Mouse (Mus musculus): ENCODE data around the gene Ankle1. TPM values are rescaled to one million over a fixed set of nuclear protein-coding genes. Genes with fewer than 3 reads are reported as not detected.
"Not testable (repeated sequence)": the region's sequence is repeated elsewhere in the genome, so short reads cannot be mapped to it uniquely, and the experiment has no call there.

The Ankle1 gene
- polyA plus RNA-seq, 1 experiment from 2014 or later: 7.9 TPM

DNA sequence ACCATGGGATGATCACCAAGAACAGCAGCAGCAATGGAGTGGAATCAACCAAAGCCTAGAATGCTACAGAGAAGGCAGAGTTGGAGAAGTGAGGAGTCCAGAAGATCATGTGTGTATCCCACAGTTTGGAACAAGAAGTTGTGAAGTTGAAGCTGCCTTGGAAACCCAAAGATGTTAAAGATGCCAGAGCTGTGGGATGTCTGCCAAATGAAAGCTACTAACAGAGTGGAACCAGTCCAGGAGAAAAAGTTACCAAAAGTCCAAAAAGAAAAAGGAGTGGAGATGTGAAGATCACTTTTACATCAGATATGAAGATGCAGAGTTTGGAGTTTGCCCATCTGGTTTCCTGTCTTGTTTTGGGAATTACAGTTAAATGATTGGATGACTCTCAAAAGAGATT lies 16.3 kb downstream of the Ankle1 start:
- no peaks in the 10 kb centered on the region for H3K4me1 ChIP-seq (replicated peaks; ENCODE audit: insufficient read depth, low read length)
- H3K36me3 ChIP-seq (ENCODE audit: insufficient read depth, low read length): no peaks in the 10 kb centered on the region
- no peak overlapping the region for H3K4me2 ChIP-seq (ENCODE audit: low read length)
- no peak overlapping the region for H3K27ac ChIP-seq
- no peaks in the 10 kb centered on the region for H3K27me3 ChIP-seq (ENCODE audit: insufficient read depth, low read length)
- no peak for DNase-seq (ENCODE audit: low spot score)
- H3K9me3 ChIP-seq (replicated peaks; ENCODE audit: low read length): no peaks in the 10 kb centered on the region
- no peak overlapping the region for H3K4me3 ChIP-seq (replicated peaks; ENCODE audit: low read depth, low read length)
- TF ChIP-seq CTCF (IDR thresholded peaks at IDR 0.05; ENCODE audit: low read depth): no peak
- ATAC-seq (replicated peaks; ENCODE audit: low FRiP score, low read depth): no peak
- no peak overlapping the region for H3K9ac ChIP-seq (ENCODE audit: low read depth, low read length)

DNA sequence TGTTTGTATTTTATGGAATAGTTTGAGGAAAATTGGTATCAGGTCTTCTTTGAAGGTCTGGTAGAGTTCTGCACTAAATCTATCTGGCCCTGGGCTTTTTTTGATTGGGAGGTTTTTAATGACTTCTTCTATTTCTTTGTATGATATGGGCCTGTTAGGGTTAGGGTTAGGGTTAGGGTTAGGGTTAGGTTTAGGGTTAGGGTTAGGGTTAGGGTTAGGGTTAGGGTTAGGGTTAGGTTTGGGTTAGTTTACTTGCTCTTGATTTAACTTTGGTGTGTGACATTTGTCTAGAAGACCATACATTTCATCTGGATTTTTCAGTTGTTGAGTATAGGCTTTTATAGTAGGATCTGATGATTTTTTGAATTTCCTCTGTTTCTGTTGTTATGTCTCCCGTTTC lies 27.1 kb downstream of the Ankle1 start:
- not testable (repeated sequence) for H3K9me3 ChIP-seq (replicated peaks; ENCODE audit: low read length); H3K4me2 ChIP-seq (ENCODE audit: low read length); H3K27me3 ChIP-seq (ENCODE audit: insufficient read depth, low read length); H3K27ac ChIP-seq; H3K9ac ChIP-seq (ENCODE audit: low read depth, low read length); H3K4me1 ChIP-seq (replicated peaks; ENCODE audit: insufficient read depth, low read length); H3K36me3 ChIP-seq (ENCODE audit: insufficient read depth, low read length); ATAC-seq (replicated peaks; ENCODE audit: low FRiP score, low read depth); DNase-seq (ENCODE audit: low spot score); H3K4me3 ChIP-seq (replicated peaks; ENCODE audit: low read depth, low read length)
- WGBS: 73% methylated on average over 1 of the region's 1 CpGs

DNA sequence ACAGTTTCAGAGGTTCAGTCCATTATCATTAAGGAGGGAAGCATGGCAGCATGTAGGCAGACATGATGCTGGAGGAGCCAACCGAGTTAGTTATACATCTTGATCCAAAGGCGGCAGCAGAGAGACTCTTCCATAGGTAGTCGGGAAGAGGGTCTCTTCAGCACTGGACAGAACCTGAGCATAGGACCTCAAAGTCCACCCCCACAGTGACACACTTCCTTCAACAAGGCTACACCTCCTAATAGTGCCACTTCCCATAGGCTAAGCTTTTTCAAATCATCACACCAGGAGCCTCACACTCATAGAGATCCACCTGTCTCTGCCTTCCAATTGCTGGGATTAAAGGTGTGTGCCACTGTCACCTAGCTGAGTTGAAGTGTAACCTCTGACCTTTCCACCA lies 31.2 kb downstream of the Ankle1 start:
- ATAC-seq (replicated peaks; ENCODE audit: low FRiP score, low read depth) (no peak), DNase-seq (ENCODE audit: low spot score) (no peak)
- 59% methylated on average over 3 of the region's 3 CpGs for WGBS
- H3K4me1 ChIP-seq (replicated peaks; ENCODE audit: insufficient read depth, low read length): no peaks in the 10 kb centered on the region
- no peak for TF ChIP-seq CTCF (IDR thresholded peaks at IDR 0.05; ENCODE audit: low read depth)
- no peaks in the 10 kb centered on the region for H3K36me3 ChIP-seq (ENCODE audit: insufficient read depth, low read length)
- no peak overlapping the region for H3K9ac ChIP-seq (ENCODE audit: low read depth, low read length)
- H3K27ac ChIP-seq: no peak overlapping the region
- H3K27me3 ChIP-seq (ENCODE audit: insufficient read depth, low read length): no peaks in the 10 kb centered on the region
- H3K4me3 ChIP-seq (replicated peaks; ENCODE audit: low read depth, low read length): no peak overlapping the region
- H3K9me3 ChIP-seq (replicated peaks; ENCODE audit: low read length): 0 out of 2 replicates have a peak, but pooled peaks cover 4% of the 10 kb centered on the region
- H3K4me2 ChIP-seq (ENCODE audit: low read length): no peak overlapping the region

DNA sequence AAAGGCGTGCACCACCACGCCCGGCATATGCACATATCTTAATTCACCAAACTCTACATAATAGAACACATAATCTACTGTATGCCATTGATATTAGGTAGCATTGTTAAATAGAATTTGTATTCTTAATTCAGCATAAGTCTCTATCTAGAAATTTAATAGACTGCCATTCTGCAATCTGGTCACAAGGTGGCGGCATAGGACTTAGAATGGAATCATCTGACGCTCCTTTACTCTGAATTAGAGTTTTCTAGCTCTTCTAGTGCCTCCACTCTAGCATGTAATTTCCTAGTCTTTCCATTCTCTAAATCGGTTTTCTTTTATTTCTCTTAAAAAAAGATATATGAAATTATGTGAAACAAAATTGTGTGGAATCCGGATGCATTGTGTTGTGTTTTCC lies 35.6 kb downstream of the Ankle1 start:
- Histone ChIP-seq H3K4me3 (replicated peaks; ENCODE audit: low read depth, low read length) (no peak overlapping the region), H3K27me3 (ENCODE audit: insufficient read depth, low read length) (no peaks in the 10 kb centered on the region), H3K36me3 (ENCODE audit: insufficient read depth, low read length) (no peaks in the 10 kb centered on the region), H3K9me3 (replicated peaks; ENCODE audit: low read length) (no peaks in the 10 kb centered on the region), H3K4me1 (replicated peaks; ENCODE audit: insufficient read depth, low read length) (no peaks in the 10 kb centered on the region), H3K27ac (no peak overlapping the region), H3K4me2 (ENCODE audit: low read length) (no peak overlapping the region), H3K9ac (ENCODE audit: low read depth, low read length) (no peak overlapping the region)
- DNase-seq (ENCODE audit: low spot score) (peak; percentile 94), ATAC-seq (replicated peaks; ENCODE audit: low FRiP score, low read depth) (no peak)
- peak; percentile 92 for TF ChIP-seq CTCF (IDR thresholded peaks at IDR 0.05; ENCODE audit: low read depth)
- 1% methylated on average over 7 of the region's 7 CpGs for WGBS

DNA sequence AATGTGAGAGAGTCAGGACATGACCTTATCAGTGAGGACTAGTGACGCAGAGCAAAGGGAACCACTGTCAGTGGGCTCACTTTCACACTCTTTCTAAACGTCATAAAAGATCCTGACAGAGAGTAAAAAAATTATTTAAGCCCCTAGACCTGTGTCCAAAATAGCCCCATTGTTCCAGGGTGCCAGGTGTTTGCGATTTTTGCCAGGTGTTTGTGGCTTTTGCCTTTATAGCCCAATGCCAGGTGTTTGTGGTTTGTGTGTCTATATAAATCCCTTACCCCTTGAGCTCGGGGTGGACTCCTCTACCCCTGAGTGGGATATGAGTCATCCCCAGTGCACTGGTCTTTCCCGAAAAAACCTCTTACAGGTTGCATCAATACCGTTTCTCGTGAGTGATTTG lies 39.3 kb downstream of the Ankle1 start:
- 76% methylated on average over 7 of the region's 7 CpGs for WGBS
- ATAC-seq (replicated peaks; ENCODE audit: low FRiP score, low read depth) (no peak), DNase-seq (ENCODE audit: low spot score) (no peak)
- no peak overlapping the region for H3K9ac ChIP-seq (ENCODE audit: low read depth, low read length)
- no peaks in the 10 kb centered on the region for H3K27me3 ChIP-seq (ENCODE audit: insufficient read depth, low read length)
- H3K4me2 ChIP-seq (ENCODE audit: low read length): no peak overlapping the region
- TF ChIP-seq CTCF (IDR thresholded peaks at IDR 0.05; ENCODE audit: low read depth): no peak
- no peaks in the 10 kb centered on the region for H3K4me1 ChIP-seq (replicated peaks; ENCODE audit: insufficient read depth, low read length)
- no peak overlapping the region for H3K27ac ChIP-seq
- H3K9me3 ChIP-seq (replicated peaks; ENCODE audit: low read length): no peaks in the 10 kb centered on the region
- H3K4me3 ChIP-seq (replicated peaks; ENCODE audit: low read depth, low read length): no peak overlapping the region
- H3K36me3 ChIP-seq (ENCODE audit: insufficient read depth, low read length): no peaks in the 10 kb centered on the region

DNA sequence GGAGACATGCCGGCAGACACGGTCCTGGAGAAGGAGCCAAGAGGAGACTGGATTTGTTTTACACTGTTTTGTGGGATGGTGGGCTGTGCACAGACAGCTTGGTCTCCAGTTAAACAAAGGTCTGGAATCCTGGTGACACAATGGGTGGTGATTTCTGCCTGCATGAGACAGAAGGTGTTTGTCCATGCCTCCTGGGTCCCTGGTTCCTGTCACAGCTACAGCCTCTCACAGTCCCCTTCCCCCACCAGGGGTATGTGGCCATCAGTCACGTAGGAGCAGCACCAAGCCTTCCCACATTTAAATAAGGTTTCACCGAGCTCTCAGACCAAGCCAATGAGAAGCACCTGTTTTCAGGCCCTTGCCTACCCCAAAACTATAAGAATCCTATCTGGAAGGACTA lies 45.5 kb downstream of the Ankle1 start:
- Histone ChIP-seq H3K27ac (no peak overlapping the region), H3K4me2 (ENCODE audit: low read length) (no peak overlapping the region), H3K9me3 (replicated peaks; ENCODE audit: low read length) (no peaks in the 10 kb centered on the region), H3K4me3 (replicated peaks; ENCODE audit: low read depth, low read length) (no peak overlapping the region), H3K4me1 (replicated peaks; ENCODE audit: insufficient read depth, low read length) (no peaks in the 10 kb centered on the region), H3K36me3 (ENCODE audit: insufficient read depth, low read length) (no peaks in the 10 kb centered on the region), H3K9ac (ENCODE audit: low read depth, low read length) (no peak overlapping the region), H3K27me3 (ENCODE audit: insufficient read depth, low read length) (no peaks in the 10 kb centered on the region)
- TF ChIP-seq CTCF (IDR thresholded peaks at IDR 0.05; ENCODE audit: low read depth): no peak
- ATAC-seq (replicated peaks; ENCODE audit: low FRiP score, low read depth): no peak
- DNase-seq (ENCODE audit: low spot score): no peak
- 65% methylated on average over 4 of the region's 4 CpGs for WGBS

DNA sequence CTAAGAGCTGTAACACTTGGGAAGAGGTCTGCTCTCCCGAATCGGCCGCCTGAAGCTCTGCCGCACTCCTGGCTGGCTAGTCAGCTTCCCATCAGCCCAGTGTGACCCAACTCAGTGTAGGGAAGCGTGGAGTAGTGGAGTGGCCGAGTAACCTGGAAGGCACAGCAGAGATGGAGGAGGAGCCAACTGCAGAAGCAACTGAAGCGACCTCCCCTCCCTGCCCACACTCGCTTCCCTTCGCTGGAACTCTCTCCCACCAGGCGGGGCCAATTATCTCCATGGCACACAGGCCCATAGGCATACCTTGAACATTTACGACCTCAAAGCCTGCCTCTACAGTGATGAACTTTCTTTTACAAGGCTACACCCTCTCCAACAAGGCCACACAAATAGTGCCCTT lies 46.0 kb downstream of the Ankle1 start:
- DNase-seq (ENCODE audit: low spot score) (no peak), ATAC-seq (replicated peaks; ENCODE audit: low FRiP score, low read depth) (no peak)
- Histone ChIP-seq H3K27me3 (ENCODE audit: insufficient read depth, low read length) (no peaks in the 10 kb centered on the region), H3K4me1 (replicated peaks; ENCODE audit: insufficient read depth, low read length) (no peaks in the 10 kb centered on the region), H3K9ac (ENCODE audit: low read depth, low read length) (no peak overlapping the region), H3K4me2 (ENCODE audit: low read length) (no peak overlapping the region), H3K4me3 (replicated peaks; ENCODE audit: low read depth, low read length) (no peak overlapping the region), H3K36me3 (ENCODE audit: insufficient read depth, low read length) (no peaks in the 10 kb centered on the region), H3K9me3 (replicated peaks; ENCODE audit: low read length) (no peaks in the 10 kb centered on the region), H3K27ac (no peak overlapping the region)
- 40% methylated on average over 11 of the region's 11 CpGs for WGBS
- no peak for TF ChIP-seq CTCF (IDR thresholded peaks at IDR 0.05; ENCODE audit: low read depth)
